Mouse (Mus musculus) heart, adult 2 months (tissue): ENCODE measurements around the gene Rhobtb1. TPM values are rescaled to one million over a fixed set of nuclear protein-coding genes. Genes with fewer than 3 reads are reported as not detected.
A peak's percentile ranks its signal among the peaks of the same experiment; 100 is the strongest.

Experiments used
- DNase-seq, 2 experiments: peaks; one replicate each; pipeline ENCODE4 v3.0.0; 2021
- H3K27ac ChIP-seq: fragments of 200-600 bp; 2 replicates; pipeline ENCODE4 v1.8.1; 2022
- H3K27me3 ChIP-seq: fragments of 200-500 bp; 2 replicates; pipeline ENCODE4 v1.6.1; 2012; ENCODE audit warnings: mild to moderate bottlenecking, low read length, inconsistent platforms, mixed read lengths; ENCODE audit not compliant: control insufficient read depth, insufficient read depth
- H3K36me3 ChIP-seq: fragments of 200-500 bp; 2 replicates; pipeline ENCODE4 v1.6.1; 2012; ENCODE audit warnings: low read length, inconsistent platforms; ENCODE audit not compliant: control insufficient read depth, insufficient read depth
- H3K4me1 ChIP-seq: fragments of 200-500 bp; 2 replicates; pipeline ENCODE4 v1.6.1; 2011; ENCODE audit warnings: low read length; ENCODE audit not compliant: control insufficient read depth, insufficient read depth
- H3K4me3 ChIP-seq: fragments of 200-600 bp; 2 replicates; pipeline ENCODE4 v1.8.1; 2022
- H3K79me2 ChIP-seq: fragments of 200-500 bp; replicated peaks from 2 replicates; pipeline ENCODE4 v1.6.1; 2012; ENCODE audit warnings: mild to moderate bottlenecking, inconsistent platforms, low read length, moderate library complexity, mixed read lengths; ENCODE audit not compliant: control insufficient read depth, insufficient read depth
- H3K9ac ChIP-seq: fragments of 200-500 bp; 2 replicates; pipeline ENCODE4 v1.6.1; 2012; ENCODE audit warnings: low read depth, mild to moderate bottlenecking, control low read depth, inconsistent platforms, low read length, mixed read lengths
- CTCF ChIP-seq: fragments of 200-600 bp; IDR thresholded peaks from 2 replicates; pipeline ENCODE4 v1.8.1; 2022; ENCODE audit warnings: antibody characterized with exemption, mild to moderate bottlenecking, moderate library complexity
- EP300 ChIP-seq: fragments of 200-500 bp; IDR thresholded peaks from 2 replicates; pipeline ENCODE4 v1.6.1; 2011; ENCODE audit warnings: low read depth, low read length, control low read depth; ENCODE audit not compliant: insufficient read depth
- POLR2A ChIP-seq: fragments of 200-500 bp; IDR thresholded peaks from 2 replicates; pipeline ENCODE4 v1.6.1; 2011; ENCODE audit warnings: mild to moderate bottlenecking, low read depth, low read length, control low read depth; ENCODE audit not compliant: insufficient read depth
- WGBS: fragments of 180-500 bp; shearing (Covaris S2); methylation state at CpG from one replicate; pipeline ENCODE4 v1.1.7; 2018; 5-methylcytosine and 5-hydroxymethylcytosine counted together
- intact Hi-C: fragments of 180-260 bp; cut with DNase I; formaldehyde crosslinking; loops from one replicate; pipeline ENCODE4 v1.15.1; 2025
- polyA plus RNA-seq: library from polyadenylated mRNA; depleted of rRNA; stranded (reverse); fragments of >200 nt; gene quantifications from 2 replicates; pipeline ENCODE4 v1.2.3, GENCODE M21; 2012
- total RNA-seq, 2 experiments: library from RNA; stranded (reverse); gene quantifications; 2 replicates each; pipeline ENCODE4 v1.2.3; 2021

The Rhobtb1 gene
- total and polyA plus RNA-seq, 3 experiments = 65.5 to 160 (median 123) TPM

DNA sequence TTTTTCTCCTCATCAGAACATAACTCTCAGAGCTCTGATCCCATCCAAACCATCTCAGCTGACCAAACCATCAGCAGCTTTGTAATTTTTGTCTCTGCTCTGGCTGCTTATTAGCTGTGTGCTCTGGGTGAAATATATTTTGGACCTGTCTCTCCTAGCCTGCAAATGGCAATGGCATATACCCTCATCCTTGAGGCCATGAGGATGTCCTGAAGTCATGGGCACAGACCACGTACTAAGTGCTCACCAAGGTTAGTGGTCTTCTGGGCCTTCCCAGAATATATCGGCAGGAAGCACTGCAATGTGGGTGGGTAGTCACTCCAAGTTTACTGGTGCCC, 68.0 kb downstream of the Rhobtb1 start:
- Histone ChIP-seq H3K27me3 (no peaks in the 10 kb centered on the region), H3K79me2 (0 out of 2 replicates have a peak, but pooled peaks cover 3% of the 10 kb centered on the region), H3K36me3 (peaks cover 17% of the 10 kb centered on the region), H3K27ac (peak overlapping the region; percentile 89), H3K4me3 (peak overlapping the region; percentile 49), H3K4me1 (peaks cover 9% of the 10 kb centered on the region), H3K9ac (peak overlapping the region; percentile 50)
- TF ChIP-seq POLR2A = peak; percentile 75
- no peak for TF ChIP-seq EP300
- 40% methylated on average over 2 of the region's 2 CpGs for WGBS
- DNase-seq = peak in 1 of 2 experiments; percentile 40
- intact Hi-C loops = no loop called here

GRCm38 (mm10) chr10:69220296-69220695, 69.1 kb downstream of the Rhobtb1 start:
- WGBS = 26% methylated on average over 6 of the region's 6 CpGs

GRCm38 (mm10) chr10:69221148-69221547, 69.9 kb downstream of the Rhobtb1 start:
- DNase-seq = peak; percentile 7 to 19
- Histone ChIP-seq H3K36me3 (peaks cover 20% of the 10 kb centered on the region), H3K4me3 (peak overlapping the region; percentile 37), H3K79me2 (peaks cover 4% of the 10 kb centered on the region; the same call in 1 of the 2 replicates), H3K27me3 (no peaks in the 10 kb centered on the region), H3K27ac (peak overlapping the region; percentile 89), H3K9ac (peak overlapping the region; percentile 40), H3K4me1 (peaks cover 10% of the 10 kb centered on the region)
- 88% methylated on average over 9 of the region's 9 CpGs for WGBS
- TF ChIP-seq POLR2A (no peak), CTCF (no peak), EP300 (no peak)
- intact Hi-C loops = no loop called here

More at GRCm38 (mm10) chr10:69220296-69220695, 69.1 kb downstream of the Rhobtb1 start:
- peak; percentile 60 to 78 for DNase-seq
- Histone ChIP-seq H3K4me1 (peaks cover 10% of the 10 kb centered on the region), H3K4me3 (peak overlapping the region; percentile 37), H3K27me3 (no peaks in the 10 kb centered on the region), H3K27ac (peak overlapping the region; percentile 89), H3K9ac (peak overlapping the region; percentile 58), H3K79me2 (peaks cover 4% of the 10 kb centered on the region; the same call in 1 of the 2 replicates), H3K36me3 (peaks cover 18% of the 10 kb centered on the region)
- intact Hi-C loops = no loop called here
- peak; percentile 81 for TF ChIP-seq POLR2A
- TF ChIP-seq EP300 = peak; percentile 96
- peak; percentile 13; the same call in 1 of the 2 replicates for TF ChIP-seq CTCF

- peak overlapping the region; percentile 58 for H3K27ac ChIP-seq
- intact Hi-C loops = no loop called here
- peak; percentile 21 to 29 for DNase-seq
Observed at GRCm38 (mm10) chr10:69221955-69222354, 70.7 kb downstream of the Rhobtb1 start.

DNA sequence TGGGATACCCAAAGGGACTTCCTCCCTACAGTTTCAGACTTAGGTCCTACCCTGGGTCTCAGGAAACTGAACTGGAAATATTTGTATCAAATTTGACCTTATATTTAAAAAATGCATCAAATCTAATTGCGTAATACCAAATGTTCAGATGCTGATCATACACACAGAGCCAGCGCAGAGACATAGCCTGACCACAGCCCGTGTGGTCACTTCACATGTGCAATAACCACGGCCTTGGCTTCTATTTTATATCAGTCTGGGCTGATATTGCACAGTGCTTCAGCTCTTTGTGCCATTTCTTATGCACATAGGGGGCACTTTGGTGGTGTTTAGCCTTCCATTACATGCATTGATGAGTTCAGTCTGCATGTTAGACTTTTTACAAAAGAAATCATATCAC, 72.0 kb downstream of the Rhobtb1 start:
- H3K4me1 ChIP-seq = peaks cover 13% of the 10 kb centered on the region
- DNase-seq = peak in 1 of 2 experiments; percentile 14
- H3K79me2 ChIP-seq = peaks cover 4% of the 10 kb centered on the region; the same call in 1 of the 2 replicates
- no peak overlapping the region for H3K9ac ChIP-seq
- peaks cover 24% of the 10 kb centered on the region for H3K36me3 ChIP-seq
- H3K27ac ChIP-seq = no peak overlapping the region
- H3K4me3 ChIP-seq = no peak overlapping the region
- intact Hi-C loops = no loop called here
- WGBS = 88% methylated on average over 4 of the region's 4 CpGs
- TF ChIP-seq POLR2A (no peak), EP300 (no peak), CTCF (no peak)
- H3K27me3 ChIP-seq = no peaks in the 10 kb centered on the region

More at GRCm38 (mm10) chr10:69221955-69222354, 70.7 kb downstream of the Rhobtb1 start:
- H3K36me3 ChIP-seq = peaks cover 26% of the 10 kb centered on the region
- no peaks in the 10 kb centered on the region for H3K27me3 ChIP-seq
- H3K4me3 ChIP-seq = no peak overlapping the region
- 0 out of 2 replicates have a peak, but pooled peaks have one; percentile 25 for TF ChIP-seq POLR2A
- TF ChIP-seq EP300 = no peak
- TF ChIP-seq CTCF = no peak
- no peak overlapping the region for H3K9ac ChIP-seq
- 20% methylated on average over 3 of the region's 3 CpGs for WGBS
- peaks cover 4% of the 10 kb centered on the region; the same call in 1 of the 2 replicates for H3K79me2 ChIP-seq
- H3K4me1 ChIP-seq = peaks cover 12% of the 10 kb centered on the region

DNA sequence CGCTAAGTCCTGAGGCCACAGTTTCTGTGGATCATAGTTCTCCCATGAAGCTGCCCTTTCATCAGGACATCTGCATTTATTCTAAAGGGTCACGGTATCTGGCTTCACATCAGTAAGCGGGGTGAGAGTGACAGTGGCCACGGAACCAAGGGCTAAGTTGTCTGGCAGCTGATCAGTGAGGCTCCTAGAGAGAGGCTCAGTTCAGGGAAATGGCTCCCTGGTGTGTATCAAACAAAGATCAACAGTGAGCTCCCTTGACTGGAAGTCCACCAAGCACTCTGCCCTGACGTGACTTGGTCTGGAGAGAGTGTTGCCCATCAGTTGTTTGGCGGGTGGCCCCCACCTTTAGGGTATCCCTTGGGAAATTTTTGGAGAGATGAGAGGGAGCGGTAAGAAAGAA, 73.0 kb downstream of the Rhobtb1 start:
- peaks cover 11% of the 10 kb centered on the region for H3K4me1 ChIP-seq
- H3K9ac ChIP-seq = no peak overlapping the region
- no peak for TF ChIP-seq CTCF
- no peak for TF ChIP-seq POLR2A
- TF ChIP-seq EP300 = no peak
- 72% methylated on average over 7 of the region's 7 CpGs for WGBS
- H3K27me3 ChIP-seq = no peaks in the 10 kb centered on the region
- no peak overlapping the region for H3K4me3 ChIP-seq
- peaks cover 4% of the 10 kb centered on the region; the same call in 1 of the 2 replicates for H3K79me2 ChIP-seq
- peaks cover 20% of the 10 kb centered on the region for H3K36me3 ChIP-seq
- no peak overlapping the region for H3K27ac ChIP-seq
- intact Hi-C loops = no loop called here
- DNase-seq = peak; percentile 5 to 17
